Mouse (Mus musculus): ENCODE measurements around the gene Tmem206.

DNA sequence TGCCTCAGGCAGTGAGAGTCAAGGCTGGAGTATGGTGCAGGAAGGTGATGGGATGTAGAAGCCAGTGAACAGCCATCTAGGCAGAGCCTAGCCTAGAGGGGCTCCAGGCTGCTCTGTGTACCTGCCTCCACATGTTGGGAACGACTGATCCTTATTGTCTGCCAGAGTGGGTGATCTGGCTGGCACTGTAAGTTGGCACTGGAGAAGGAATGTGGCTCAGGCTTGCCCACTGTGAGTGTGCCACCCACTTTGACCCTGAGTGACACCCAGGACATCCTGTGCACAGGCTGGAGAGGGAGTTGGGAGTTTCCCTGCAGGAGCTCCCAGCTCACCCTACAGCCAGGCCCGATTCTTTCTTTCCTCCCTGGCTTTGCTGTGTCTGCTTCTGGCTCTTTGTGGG, 14.2 kb downstream of the Tmem206 start:
- no peak for TF ChIP-seq CTCF (IDR thresholded peaks at IDR 0.05; ENCODE audit: extremely low read depth, insufficient read depth, insufficient read length, insufficient replicate concordance)
- no peak for TF ChIP-seq POLR2A (IDR thresholded peaks at IDR 0.05; ENCODE audit: low read depth, low read length)

Measured in spleen, adult 2 months (tissue).